Mouse (Mus musculus) forebrain, embryonic 14.5 days (tissue): ENCODE data around the gene Ovol3. TPM values are rescaled to one million over a fixed set of nuclear protein-coding genes. Genes with fewer than 3 reads are reported as not detected.
A peak's percentile ranks its signal among the peaks of the same experiment; 100 is the strongest.
"Not testable (repeated sequence)": the region's sequence is repeated elsewhere in the genome, so short reads cannot be mapped to it uniquely, and the experiment has no call there.

Source experiments
- ATAC-seq: fragments of 200-750 bp; cut with Nextera tagmentation; 2 replicates; pipeline ENCODE4 v1.8.0; 2017; ENCODE audit warnings: mild to moderate bottlenecking, moderate library complexity
- DNase-seq: peaks from one replicate; pipeline ENCODE4 v3.0.0-alpha.2; 2015; ENCODE audit warnings: low spot score
- H3K27ac ChIP-seq: fragments of 300-500 bp; sonication (generic); 2 replicates; pipeline ENCODE4 v1.5.1; 2014; ENCODE audit warnings: low read depth, mild to moderate bottlenecking, control low read depth, low read length, moderate library complexity
- H3K27me3 ChIP-seq: fragments of 300-500 bp; sonication (generic); replicated peaks from 2 replicates; pipeline ENCODE4 v1.6.1; 2014; ENCODE audit warnings: low read length, control low read depth, mixed read lengths; ENCODE audit not compliant: control insufficient read depth, insufficient read depth
- H3K36me3 ChIP-seq: fragments of 300-500 bp; sonication (generic); 2 replicates; pipeline ENCODE4 v1.6.1; 2014; ENCODE audit warnings: low read length, control low read depth; ENCODE audit not compliant: control insufficient read depth, insufficient read depth
- H3K4me1 ChIP-seq: fragments of 300-500 bp; sonication (generic); 2 replicates; pipeline ENCODE4 v1.6.1; 2014; ENCODE audit warnings: antibody characterized with exemption, low read length, control low read depth; ENCODE audit not compliant: control insufficient read depth, insufficient read depth
- H3K4me2 ChIP-seq: fragments of 300-500 bp; sonication (generic); 2 replicates; pipeline ENCODE4 v1.6.1; 2014; ENCODE audit warnings: mild to moderate bottlenecking, control low read depth, low read length
- H3K4me3 ChIP-seq: fragments of 300-500 bp; sonication (generic); 2 replicates; pipeline ENCODE4 v1.5.1; 2014; ENCODE audit warnings: low read depth, low read length, control low read depth
- H3K9ac ChIP-seq: fragments of 300-500 bp; sonication (generic); 2 replicates; pipeline ENCODE4 v1.6.1; 2014; ENCODE audit warnings: mild to moderate bottlenecking, low read length, control low read depth, moderate library complexity
- H3K9me3 ChIP-seq: fragments of 300-500 bp; sonication (generic); replicated peaks from 2 replicates; pipeline ENCODE4 v1.6.1; 2016; ENCODE audit warnings: low read length, control low read depth, mixed read lengths; ENCODE audit not compliant: control insufficient read depth
- WGBS: fragments of 180-500 bp; shearing (Covaris S2); extraction: QIAGEN DNeasy Blood & Tissue Kit; methylation state at CpG from one replicate; pipeline ENCODE4 v1.1.7; 2014; 5-methylcytosine and 5-hydroxymethylcytosine counted together
- polyA plus RNA-seq: library from polyadenylated mRNA; unstranded; fragments of >200 nt; fragmentation: Nextera tagmentation; extraction: Ambion mirVana; gene quantifications from 2 replicates; pipeline ENCODE4 v1.2.1, GENCODE M21; 2014

The Ovol3 gene
- polyA plus RNA-seq, 1 experiment from 2014 or later = not detected

GRCm38 (mm10) chr7:30266780-30267179 is 31.3 kb upstream of the Ovol3 start:
- Histone ChIP-seq H3K9me3 (no peaks in the 10 kb centered on the region), H3K4me3 (no peak overlapping the region), H3K4me1 (no peaks in the 10 kb centered on the region), H3K27ac (no peak overlapping the region), H3K27me3 (no peaks in the 10 kb centered on the region), H3K9ac (no peak overlapping the region), H3K4me2 (no peak overlapping the region), H3K36me3 (peaks cover 28% of the 10 kb centered on the region)
- ATAC-seq (no peak), DNase-seq (no peak)
- WGBS = 80% methylated on average over 3 of the region's 3 CpGs

- WGBS = 94% methylated on average over 7 of the region's 7 CpGs
- no peaks in the 10 kb centered on the region for H3K9me3 ChIP-seq
- H3K27ac ChIP-seq = no peak overlapping the region
- H3K4me1 ChIP-seq = no peaks in the 10 kb centered on the region
- DNase-seq = no peak
- H3K4me3 ChIP-seq = no peak overlapping the region
- H3K36me3 ChIP-seq = peaks cover 34% of the 10 kb centered on the region
- no peak for ATAC-seq
- H3K4me2 ChIP-seq = no peak overlapping the region
- H3K27me3 ChIP-seq = no peaks in the 10 kb centered on the region
- H3K9ac ChIP-seq = no peak overlapping the region
Measured at GRCm38 (mm10) chr7:30265935-30266334, 30.4 kb upstream of the Ovol3 start.

GRCm38 (mm10) chr7:30265531-30265930 is 30.0 kb upstream of the Ovol3 start:
- ATAC-seq (no peak), DNase-seq (no peak)
- Histone ChIP-seq H3K4me1 (no peaks in the 10 kb centered on the region), H3K9ac (no peak overlapping the region), H3K4me3 (no peak overlapping the region), H3K27ac (no peak overlapping the region), H3K4me2 (no peak overlapping the region), H3K36me3 (peaks cover 34% of the 10 kb centered on the region), H3K27me3 (no peaks in the 10 kb centered on the region), H3K9me3 (no peaks in the 10 kb centered on the region)
- WGBS = 97% methylated on average over 5 of the region's 5 CpGs

- Histone ChIP-seq H3K36me3 (peaks cover 29% of the 10 kb centered on the region), H3K4me2 (no peak overlapping the region), H3K9ac (no peak overlapping the region), H3K27me3 (no peaks in the 10 kb centered on the region), H3K9me3 (no peaks in the 10 kb centered on the region), H3K4me1 (no peaks in the 10 kb centered on the region), H3K27ac (no peak overlapping the region), H3K4me3 (no peak overlapping the region)
- no peak for DNase-seq
- no peak for ATAC-seq
- 87% methylated on average over 2 of the region's 2 CpGs for WGBS
Measured at GRCm38 (mm10) chr7:30265041-30265440, 29.5 kb upstream of the Ovol3 start.

DNA sequence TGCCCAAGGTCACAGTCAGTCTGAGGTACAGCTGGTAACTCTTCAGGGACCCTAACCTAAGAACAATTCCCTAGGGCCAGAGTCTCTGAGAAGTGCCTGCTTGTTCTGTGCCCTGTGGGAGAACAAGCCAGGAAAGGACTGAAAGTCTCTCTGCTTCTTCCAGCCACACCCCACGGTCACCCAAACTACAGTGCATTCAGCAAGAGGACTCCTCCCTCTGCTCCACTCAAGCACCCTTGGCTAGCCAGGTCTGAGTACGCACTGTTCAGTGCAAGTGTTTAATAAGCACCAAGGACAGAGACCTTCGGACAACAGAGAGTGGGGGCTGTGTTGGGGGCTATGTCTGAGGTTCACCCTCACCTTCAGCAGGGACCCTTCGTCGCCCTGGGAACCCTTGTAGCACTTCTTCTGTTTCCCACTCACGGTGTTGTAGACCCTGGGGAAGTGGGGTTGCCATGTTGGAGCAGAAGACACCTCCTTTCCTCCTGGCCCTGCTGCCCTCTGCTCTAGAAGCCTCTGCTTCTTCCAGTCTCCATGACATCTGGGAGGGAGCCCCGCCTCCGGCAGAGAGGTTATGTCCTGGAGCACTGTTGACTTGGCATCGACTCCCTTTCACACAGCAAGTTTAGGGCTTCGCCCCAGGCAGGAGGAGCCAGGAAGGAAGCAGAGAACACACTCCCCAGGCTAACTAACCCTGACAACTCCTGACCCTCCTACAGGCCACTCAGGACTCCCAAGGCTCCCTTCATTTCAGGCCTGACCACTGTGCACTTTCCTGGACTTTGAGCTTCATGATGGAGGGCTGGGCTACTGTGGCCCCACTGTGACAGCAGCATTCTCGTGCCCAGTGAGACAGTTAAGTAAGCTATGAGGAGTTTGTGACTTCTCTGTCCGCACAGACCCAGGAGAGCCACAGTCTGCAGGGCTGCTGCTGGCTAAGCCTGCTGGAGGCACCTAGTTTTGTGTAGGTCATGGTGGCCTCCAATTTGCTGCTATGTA is 16.7 kb upstream of the Ovol3 start:
- peaks cover 15% of the 10 kb centered on the region for H3K36me3 ChIP-seq
- 91% methylated on average over 12 of the region's 12 CpGs for WGBS
- no peak overlapping the region for H3K27ac ChIP-seq

GRCm38 (mm10) chr7:30237374-30237773 is 1.8 kb upstream of the Ovol3 start:
- 88% methylated on average over 3 of the region's 3 CpGs for WGBS
- not testable (repeated sequence) for H3K4me1 ChIP-seq, H3K4me2 ChIP-seq, H3K9ac ChIP-seq, ATAC-seq, DNase-seq, H3K4me3 ChIP-seq, H3K27me3 ChIP-seq, H3K9me3 ChIP-seq, H3K27ac ChIP-seq
- peaks cover 29% of the 10 kb centered on the region for H3K36me3 ChIP-seq

More for the DNA sequence above, 16.7 kb upstream of the Ovol3 start:
- H3K4me2 ChIP-seq = no peak overlapping the region
- no peaks in the 10 kb centered on the region for H3K27me3 ChIP-seq
- H3K9me3 ChIP-seq = no peaks in the 10 kb centered on the region
- no peak overlapping the region for H3K4me3 ChIP-seq
- ATAC-seq (no peak), DNase-seq (no peak)
- no peaks in the 10 kb centered on the region for H3K4me1 ChIP-seq
- H3K9ac ChIP-seq = no peak overlapping the region

- peaks cover 22% of the 10 kb centered on the region for H3K36me3 ChIP-seq
- H3K27me3 ChIP-seq = no peaks in the 10 kb centered on the region
- no peak overlapping the region for H3K4me3 ChIP-seq
- H3K4me1 ChIP-seq = peaks cover 12% of the 10 kb centered on the region
- DNase-seq (no peak), ATAC-seq (no peak)
- H3K9ac ChIP-seq = no peak overlapping the region
- no peak overlapping the region for H3K4me2 ChIP-seq
- H3K9me3 ChIP-seq = no peaks in the 10 kb centered on the region
- 87% methylated on average over 8 of the region's 8 CpGs for WGBS
- no peak overlapping the region for H3K27ac ChIP-seq
Measured at GRCm38 (mm10) chr7:30235091-30235490, 434 bp downstream of the Ovol3 start.

DNA sequence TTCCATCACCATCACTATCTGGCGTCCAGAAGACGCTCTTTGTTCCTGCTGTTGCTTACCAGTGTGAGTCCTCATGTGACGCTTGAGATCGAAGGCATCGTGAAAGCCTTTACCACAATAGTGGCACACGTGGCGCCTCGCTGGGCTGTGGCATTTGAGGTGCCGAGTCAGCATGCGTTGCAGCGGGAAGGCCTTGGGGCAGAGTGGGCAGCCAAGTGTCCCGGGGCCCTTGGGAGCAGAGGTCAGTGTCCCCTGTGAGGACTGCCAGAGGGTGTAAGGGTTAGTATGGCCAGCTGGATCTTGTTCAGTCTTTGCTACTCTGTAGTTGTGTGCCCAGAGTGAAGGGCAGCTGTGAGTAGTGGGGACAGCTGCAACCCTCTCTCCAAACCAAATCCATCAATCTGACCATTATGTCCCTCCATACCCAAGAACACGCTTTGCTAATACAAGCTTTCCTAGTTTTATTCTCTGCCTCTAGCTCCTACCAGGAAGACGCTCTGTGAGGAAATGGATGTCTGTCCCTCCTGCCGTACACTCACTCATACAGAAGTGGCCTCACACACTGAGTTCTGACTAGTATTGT is 1.2 kb downstream of the Ovol3 start:
- WGBS = 93% methylated on average over 15 of the region's 15 CpGs
- H3K9ac ChIP-seq = no peak overlapping the region
- peaks cover 29% of the 10 kb centered on the region for H3K36me3 ChIP-seq
- no peaks in the 10 kb centered on the region for H3K9me3 ChIP-seq
- H3K27me3 ChIP-seq = no peaks in the 10 kb centered on the region
- H3K4me3 ChIP-seq = no peak overlapping the region
- DNase-seq = no peak
- peaks cover 12% of the 10 kb centered on the region for H3K4me1 ChIP-seq
- no peak for ATAC-seq
- no peak overlapping the region for H3K27ac ChIP-seq
- no peak overlapping the region for H3K4me2 ChIP-seq

DNA sequence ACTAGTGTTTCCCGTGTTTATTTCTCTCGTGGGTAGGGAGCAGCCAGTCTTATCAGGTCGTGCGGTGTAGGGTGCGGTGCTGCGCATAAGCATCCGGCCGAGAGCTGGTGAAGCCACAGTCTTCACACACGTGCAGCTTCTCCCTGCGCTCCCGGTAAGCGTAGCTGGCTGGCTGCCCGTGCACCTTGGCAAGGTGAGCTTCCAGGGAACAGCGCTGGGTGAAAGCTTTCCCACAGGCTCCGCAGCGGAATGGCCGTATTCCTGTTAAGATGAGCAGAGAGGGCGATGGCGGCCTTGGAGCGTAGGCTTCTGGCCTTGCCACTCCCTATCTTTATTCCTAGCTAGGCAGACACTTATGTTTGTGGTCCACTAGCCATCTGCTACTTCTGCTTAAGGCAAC is 2.1 kb downstream of the Ovol3 start:
- H3K4me2 ChIP-seq = peak overlapping the region; percentile 75; the same call in 1 of the 2 replicates
- no peak for ATAC-seq
- no peak for DNase-seq
- H3K36me3 ChIP-seq = peaks cover 33% of the 10 kb centered on the region
- no peaks in the 10 kb centered on the region for H3K9me3 ChIP-seq
- H3K9ac ChIP-seq = 0 out of 2 replicates have a peak overlapping the region, but pooled peaks have one; percentile 32
- WGBS = 91% methylated on average over 20 of the region's 20 CpGs
- peaks cover 12% of the 10 kb centered on the region for H3K4me1 ChIP-seq
- no peak overlapping the region for H3K27ac ChIP-seq
- H3K27me3 ChIP-seq = no peaks in the 10 kb centered on the region
- H3K4me3 ChIP-seq = 0 out of 2 replicates have a peak overlapping the region, but pooled peaks have one; percentile 69
